7 mouse cellular contexts compared by ENCODE assay signal in genomic region chr15:102074070-102074731, GRCm38 (mm10). TPM values are rescaled to one million over a fixed set of nuclear protein-coding genes. Genes with fewer than 3 reads are reported as not detected.
DNase-seq lines count a peak whose midpoint lies in the region; ATAC-seq and TF ChIP-seq lines count a peak whose summit lies in the region.

No protein-coding gene starts in this region.

- no peaks in the 10 kb centered on the region for H3K9me3 ChIP-seq in intestine, embryonic 15.5 days

- H3K9ac ChIP-seq in intestine, embryonic 15.5 days: peak overlapping the region; percentile 92

- peak; percentile 80 for DNase-seq in adrenal gland, adult 2 months
- peak; percentile 46 to 53 for DNase-seq in gastrocnemius, adult 8-10 months (ENCODE audit: low spot score in 2 of 2)
- peak; percentile 58 to 65 for DNase-seq in left cerebral cortex, postnatal 36 days (ENCODE audit: low spot score in 2 of 2)

- under 1% methylated on average over 57 of the region's 57 CpGs for WGBS in intestine, embryonic 15.5 days
- WGBS in small intestine, adult 2 months: under 1% methylated on average over 57 of the region's 57 CpGs

- H3K27ac ChIP-seq in cortical plate, adult 2 months (ENCODE audit: insufficient read depth, low read length): peak overlapping the region; percentile 75
- H3K27ac ChIP-seq in intestine, embryonic 15.5 days: peak overlapping the region; percentile 94
- peak overlapping the region; percentile 73 for H3K27ac ChIP-seq in small intestine, adult 2 months (ENCODE audit: insufficient read depth, low read depth, low read length)

- intact Hi-C loops in left cerebral cortex, postnatal 36 days (cut with DNase I): loop anchor here (10.0 kb wide), 1 partner anchor 849 kb away; the partner anchor contains the start of gene Grasp

- peak overlapping the region; percentile 89 for H3K4me3 ChIP-seq in cortical plate, adult 2 months (ENCODE audit: insufficient read depth, low read length)
- H3K4me3 ChIP-seq in intestine, embryonic 15.5 days (replicated peaks): peak overlapping the region; percentile 81
- H3K4me3 ChIP-seq in small intestine, adult 2 months (ENCODE audit: low read depth, low read length): peak overlapping the region; percentile 70

- TF ChIP-seq POLR2A in cortical plate, adult 2 months (IDR thresholded peaks at IDR 0.05; ENCODE audit: extremely low read depth, insufficient read depth, low read length): no peak
- TF ChIP-seq POLR2A in small intestine, adult 2 months (IDR thresholded peaks at IDR 0.05; ENCODE audit: low read depth, low read length): no peak; the same call in 1 of the 2 replicates

- ATAC-seq in intestine, embryonic 15.5 days: peak; percentile 64
- ATAC-seq in megakaryocyte-erythroid progenitor cell, adult 5-6 weeks (replicated peaks; ENCODE audit: low FRiP score, low TSS enrichment, poor library complexity, severe bottlenecking): peak; percentile 52

- TF ChIP-seq CTCF in cortical plate, adult 2 months (IDR thresholded peaks at IDR 0.05; ENCODE audit: extremely low read depth, insufficient read depth, low read length): no peak
- no peak for TF ChIP-seq CTCF in small intestine, adult 2 months (IDR thresholded peaks at IDR 0.05; ENCODE audit: extremely low read depth, insufficient read length, insufficient replicate concordance, low read depth, low read length)

- peak overlapping the region; percentile 61 for H3K4me2 ChIP-seq in intestine, embryonic 15.5 days (replicated peaks)

- H3K4me1 ChIP-seq in cortical plate, adult 2 months (ENCODE audit: control insufficient read depth, insufficient read depth, low read length): peaks cover 1% of the 10 kb centered on the region; the same call in 1 of the 2 replicates
- H3K4me1 ChIP-seq in intestine, embryonic 15.5 days (replicated peaks): no peaks in the 10 kb centered on the region
- peaks cover 4% of the 10 kb centered on the region; the same call in 1 of the 2 replicates for H3K4me1 ChIP-seq in small intestine, adult 2 months (ENCODE audit: control insufficient read depth, insufficient read depth, insufficient read length, low read length)

- no peaks in the 10 kb centered on the region for H3K27me3 ChIP-seq in intestine, embryonic 15.5 days (replicated peaks)
- no peaks in the 10 kb centered on the region for H3K27me3 ChIP-seq in small intestine, adult 2 months (ENCODE audit: control insufficient read depth, insufficient read depth, low read length)

- H3K36me3 ChIP-seq in intestine, embryonic 15.5 days: no peaks in the 10 kb centered on the region
- peaks cover 2% of the 10 kb centered on the region; the same call in 1 of the 2 replicates for H3K36me3 ChIP-seq in small intestine, adult 2 months (ENCODE audit: control insufficient read depth, insufficient read depth, low read length)

RNA-seq across cellular contexts. Expression of gene Eif4b, which starts 0.6 kb away (rescaled TPM):
- 100 to 1,000 TPM; 230 to 238 TPM for total RNA-seq in adrenal gland, adult 2 months (2021)
- polyA plus RNA-seq in adrenal gland, adult 2 months (2012; rRNA removed): 28.8 and 43.7 TPM in 2 replicates
- polyA plus RNA-seq in cortical plate, adult 2 months (2012; rRNA removed): 100 and 107 TPM in 2 replicates
- total RNA-seq in gastrocnemius, adult 8-10 months (2022): 100 to 1,000 TPM; 227 to 269 (median 241) TPM
- 122 and 124 TPM in 2 replicates for polyA plus RNA-seq in intestine, embryonic 15.5 days (2015; fragmentation: Nextera tagmentation; extraction: Ambion mirVana)
- 100 to 1,000 TPM; 157 to 165 TPM for total RNA-seq in left cerebral cortex, postnatal 36 days (2021)
- 328 and 355 TPM in 2 replicates for total RNA-seq in megakaryocyte-erythroid progenitor cell, adult 5-6 weeks (2014; fragmentation: Nextera tagmentation)
- 527 and 549 TPM in 2 replicates for total RNA-seq in megakaryocyte-erythroid progenitor cell, adult 5-6 weeks (2017)
- 22.7 and 54.7 TPM in 2 replicates for polyA plus RNA-seq in small intestine, adult 2 months (2012; rRNA removed)

RNA-seq across cellular contexts. Expression of gene Tns2, which starts 26.0 kb away (rescaled TPM):
- 10 to 100 TPM; 75.2 to 91.8 TPM for total RNA-seq in adrenal gland, adult 2 months (2021)
- polyA plus RNA-seq in adrenal gland, adult 2 months (2012; rRNA removed): 101 and 107 TPM in 2 replicates
- 19.4 and 20.5 TPM in 2 replicates for polyA plus RNA-seq in cortical plate, adult 2 months (2012; rRNA removed)
- 10 to 100 TPM; 17.3 to 37.7 (median 32.0) TPM for total RNA-seq in gastrocnemius, adult 8-10 months (2022)
- polyA plus RNA-seq in intestine, embryonic 15.5 days (2015; fragmentation: Nextera tagmentation; extraction: Ambion mirVana): 28.2 and 31.8 TPM in 2 replicates
- 10 to 100 TPM; 17.2 to 28.6 TPM for total RNA-seq in left cerebral cortex, postnatal 36 days (2021)
- total RNA-seq in megakaryocyte-erythroid progenitor cell, adult 5-6 weeks (2014; fragmentation: Nextera tagmentation): not detected in 2 replicates
- not detected in 2 replicates for total RNA-seq in megakaryocyte-erythroid progenitor cell, adult 5-6 weeks (2017)
- 26.4 and 42.5 TPM in 2 replicates for polyA plus RNA-seq in small intestine, adult 2 months (2012; rRNA removed)

RNA-seq across cellular contexts. Expression of gene Krt18, which starts 46.2 kb away (rescaled TPM):
- total RNA-seq in adrenal gland, adult 2 months (2021): 1 to 10 TPM; 1.6 to 2.5 TPM
- 0.61 and 1.1 TPM in 2 replicates for polyA plus RNA-seq in adrenal gland, adult 2 months (2012; rRNA removed)
- polyA plus RNA-seq in cortical plate, adult 2 months (2012; rRNA removed): 0.30 and 0.46 TPM in 2 replicates
- total RNA-seq in gastrocnemius, adult 8-10 months (2022): 1 to 10 TPM in 1 of 4 experiments, under 1 TPM in 3; 0.29 to 2.0 (median 0.42) TPM
- 263 and 305 TPM in 2 replicates for polyA plus RNA-seq in intestine, embryonic 15.5 days (2015; fragmentation: Nextera tagmentation; extraction: Ambion mirVana)
- total RNA-seq in left cerebral cortex, postnatal 36 days (2021): under 1 TPM in 1 of 2 experiments, not detected in 1; 0.22 TPM
- total RNA-seq in megakaryocyte-erythroid progenitor cell, adult 5-6 weeks (2014; fragmentation: Nextera tagmentation): 8.3 TPM in 1 of 2 replicates, not detected in the other
- total RNA-seq in megakaryocyte-erythroid progenitor cell, adult 5-6 weeks (2017): 7.2 and 11.5 TPM in 2 replicates
- polyA plus RNA-seq in small intestine, adult 2 months (2012; rRNA removed): 141 and 200 TPM in 2 replicates

Comparison
In these comparisons a context has a peak if more than half of its experiments do, and no peak if none do; other contexts are left out.
1. Peak in every context shown above with its lines: DNase-seq, ATAC-seq, H3K4me3 ChIP-seq and H3K27ac ChIP-seq.
2. RNA of gene Tns2, which starts 26.0 kb away (total RNA-seq): 75.2 to 91.8 TPM in adrenal gland, adult 2 months, 17.3 to 37.7 TPM in gastrocnemius, adult 8-10 months and 17.2 to 28.6 TPM in left cerebral cortex, postnatal 36 days; not detected in megakaryocyte-erythroid progenitor cell, adult 5-6 weeks; every median in the first group is over 10 times any median in the second.